Mouse (Mus musculus): Measurements from ENCODE around the gene Zfyve1.

GRCm38 (mm10) chr12:83523892-83524291 lies 73.1 kb downstream of the Zfyve1 start:
- no peak for TF ChIP-seq CTCF (IDR thresholded peaks at IDR 0.05; ENCODE audit: borderline replicate concordance, insufficient read depth, low read length)
- no peak for TF ChIP-seq POLR2A (IDR thresholded peaks at IDR 0.05; ENCODE audit: low read depth, low read length)

Measured in embryonic fibroblast, embryonic 13.5 days (primary cell).